Mouse (Mus musculus) CD4-positive helper T cell, adult 2 months (primary cell): Measurements from ENCODE around the gene Sult2a1.
"Not testable (repeated sequence)": the region's sequence is repeated elsewhere in the genome, so short reads cannot be mapped to it uniquely, and the experiment has no call there.

Experiments used
- DNase-seq: peaks from one replicate; pipeline ENCODE4 v3.0.0-alpha.2; 2012; ENCODE audit warnings: low read depth, missing footprints, low spot score

The Sult2a1 gene

DNA sequence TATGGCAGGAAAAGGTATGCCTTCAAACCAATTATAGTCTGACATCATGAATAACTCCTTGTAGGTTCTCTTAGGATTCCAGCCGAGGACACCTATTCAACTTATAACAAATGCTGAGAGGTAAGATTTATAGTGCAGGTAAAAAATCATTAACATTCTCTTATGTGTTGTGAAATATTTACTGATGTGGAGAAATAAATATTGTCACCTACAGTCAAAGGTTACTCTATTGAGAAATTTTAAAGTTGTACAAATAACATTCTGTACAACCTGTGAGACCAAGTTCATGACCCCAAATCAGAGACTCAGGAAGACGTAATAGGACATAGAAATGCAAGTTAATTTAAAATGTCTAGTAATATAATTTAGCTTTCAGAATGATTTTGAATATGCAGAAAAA lies at the start of gene Sult2a1:
Sult2a1 (minus strand) TSS at position 101 of the 400 bp plus-strand sequence.
- DNase-seq: not testable (repeated sequence)

DNA sequence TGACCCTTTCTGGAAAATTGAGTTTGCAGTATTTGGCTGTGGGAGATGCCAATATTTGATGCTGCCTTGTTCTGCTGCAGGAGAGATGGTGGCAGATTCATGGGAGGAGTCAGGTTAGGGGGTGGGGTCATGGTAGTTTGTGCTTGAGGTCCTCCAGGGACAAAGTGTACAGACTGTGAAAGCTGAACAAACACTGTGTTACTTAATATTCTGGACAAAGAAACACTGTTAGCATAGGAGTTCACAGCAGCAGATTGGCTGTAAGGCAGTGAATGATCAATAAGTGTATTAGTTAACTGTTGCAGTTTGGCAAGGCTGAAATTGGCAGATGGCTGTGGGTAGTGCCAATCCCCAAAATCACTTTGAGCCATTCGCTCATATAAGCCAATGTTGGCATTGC lies 23.3 kb downstream of the Sult2a1 start:
- no peak for DNase-seq
